In genomic region chr13:46727038-46727836, GRCm38 (mm10) we compare ENCODE assay signal across 8 mouse cellular contexts. TPM values are rescaled to one million over a fixed set of nuclear protein-coding genes. Genes with fewer than 3 reads are reported as not detected.
DNase-seq lines count a peak whose midpoint lies in the region; TF ChIP-seq lines count a peak whose summit lies in the region.

No protein-coding gene starts in this region.

- no peaks in the 10 kb centered on the region for H3K27me3 ChIP-seq in ES-Bruce4 (ENCODE audit: control insufficient read depth, insufficient read depth, low read length, poor library complexity, severe bottlenecking)

- H3K9ac ChIP-seq in ES-Bruce4 (ENCODE audit: low read depth, poor library complexity, severe bottlenecking): peak overlapping the region; percentile 98

- TF ChIP-seq POLR2A in ES-Bruce4 (IDR thresholded peaks at IDR 0.05; ENCODE audit: insufficient read depth, low read length): no peak
- TF ChIP-seq POLR2A in bone marrow macrophage, adult 2 months (IDR thresholded peaks at IDR 0.05; ENCODE audit: borderline replicate concordance, low read depth, low read length): no peak

- TF ChIP-seq EP300 in ES-Bruce4 (IDR thresholded peaks at IDR 0.05; ENCODE audit: insufficient read depth, low read depth, low read length): no peak

- H3K4me3 ChIP-seq in ES-Bruce4 (ENCODE audit: low read depth, low read length): peak overlapping the region; percentile 100
- H3K4me3 ChIP-seq in bone marrow macrophage, adult 2 months (ENCODE audit: insufficient read depth, low read length): peak overlapping the region; percentile 75

- intact Hi-C loops in heart, postnatal 36 days (cut with DNase I): no loop called here

- DNase-seq in forelimb bud, embryonic 11.5 days (ENCODE audit: low read depth, low spot score): peak; percentile 55
- peak; percentile 53 to 72 for DNase-seq in heart, postnatal 36 days
- DNase-seq in left cerebral cortex, adult 11 months (ENCODE audit: low spot score): peak; percentile 41
- peak; percentile 62 for DNase-seq in lung, postnatal 25 days (ENCODE audit: low spot score)
- DNase-seq in ovary, postnatal 14 days (ENCODE audit: low spot score): peak; percentile 51
- DNase-seq in thymus, postnatal 36 days: peak; percentile 67 to 79

- peak overlapping the region; percentile 90 for H3K27ac ChIP-seq in ES-Bruce4 (ENCODE audit: insufficient read depth, low read length)
- H3K27ac ChIP-seq in bone marrow macrophage, adult 2 months (ENCODE audit: insufficient read depth, low read depth, low read length): peak overlapping the region; percentile 76

- no peak for TF ChIP-seq CTCF in ES-Bruce4 (IDR thresholded peaks at IDR 0.05; ENCODE audit: low read depth, low read length)
- TF ChIP-seq CTCF in bone marrow macrophage, adult 2 months (IDR thresholded peaks at IDR 0.05; ENCODE audit: low read depth, low read length): no peak

- H3K4me1 ChIP-seq in ES-Bruce4 (ENCODE audit: control insufficient read depth, insufficient read depth, low read length): peaks cover 3% of the 10 kb centered on the region
- peaks cover 10% of the 10 kb centered on the region for H3K4me1 ChIP-seq in bone marrow macrophage, adult 2 months (ENCODE audit: control insufficient read depth, insufficient read depth, low read length)

- no peaks in the 10 kb centered on the region; the same call in 1 of the 2 replicates for H3K36me3 ChIP-seq in ES-Bruce4 (ENCODE audit: control insufficient read depth, insufficient read depth, low read length, poor library complexity, severe bottlenecking)

- H3K9me3 ChIP-seq in ES-Bruce4 (replicated peaks; ENCODE audit: control insufficient read depth, insufficient read depth, low read length, poor library complexity, severe bottlenecking): no peaks in the 10 kb centered on the region

RNA-seq across cellular contexts. Expression of gene Nup153, which starts 0.5 kb away (rescaled TPM):
- polyA plus RNA-seq in ES-Bruce4 (2011; ENCODE audit: insufficient read depth, insufficient read length, low read depth, missing spikeins): 221 and 232 TPM in 2 replicates
- polyA plus RNA-seq in bone marrow macrophage, adult 2 months (2012; ENCODE audit: insufficient read depth, insufficient read length, missing spikeins): 33.9 and 37.6 TPM in 2 replicates
- total RNA-seq in heart, postnatal 36 days (2021): 10 to 100 TPM; 29.0 to 41.1 TPM

RNA-seq across cellular contexts. Expression of gene Fam8a1, which starts 57.9 kb away (rescaled TPM):
- polyA plus RNA-seq in ES-Bruce4 (2011; ENCODE audit: insufficient read depth, insufficient read length, low read depth, missing spikeins): 43.3 and 48.9 TPM in 2 replicates
- 16.0 and 17.4 TPM in 2 replicates for polyA plus RNA-seq in bone marrow macrophage, adult 2 months (2012; ENCODE audit: insufficient read depth, insufficient read length, missing spikeins)
- total RNA-seq in heart, postnatal 36 days (2021): 10 to 100 TPM; 36.4 to 37.4 TPM

Comparison
In these comparisons a context has a peak if more than half of its experiments do, and no peak if none do; other contexts are left out.
1. Peak in every context shown above with its lines: DNase-seq, H3K4me3 ChIP-seq and H3K27ac ChIP-seq.